Mouse (Mus musculus): ENCODE results near the gene Drd3. TPM values are rescaled to one million over a fixed set of nuclear protein-coding genes. Genes with fewer than 3 reads are reported as not detected.

Gene Drd3
- not detected for polyA plus RNA-seq (2017; shearing (Covaris generic))

DNA sequence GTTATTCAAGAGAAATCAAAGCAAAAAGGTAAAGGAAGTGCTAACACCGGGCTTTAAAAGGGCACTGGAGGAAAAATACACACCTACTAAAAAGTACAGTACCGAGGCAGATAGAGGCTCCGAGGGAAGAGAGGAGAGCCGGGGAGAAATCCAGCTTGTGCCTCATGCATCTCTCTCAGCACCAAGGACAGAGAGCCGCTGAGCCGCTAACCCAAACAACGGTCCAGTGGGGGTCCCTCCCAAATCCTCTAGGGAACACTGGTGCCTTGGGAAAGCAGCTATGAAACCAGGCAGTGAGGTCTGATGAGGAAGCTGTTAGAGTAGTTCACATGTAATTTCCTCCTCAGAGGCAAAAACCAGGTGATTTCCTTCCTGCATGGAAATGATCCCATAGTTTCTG is at the start of gene Drd3:
TSS of gene Drd3 (plus strand) at position 276 of the 400 bp plus-strand sequence.

Other genes starting within 250 kb of the Drd3 start
- gene Tigit, start 89.9 kb upstream of the Drd3 start, polyA plus RNA-seq (2017; shearing (Covaris generic)), result 5.9 TPM
- gene Ccdc191, start 135.8 kb downstream of the Drd3 start, polyA plus RNA-seq (2017; shearing (Covaris generic)), result 7.6 TPM
- 21.5 TPM for gene Qtrt2, start 172.8 kb downstream of the Drd3 start, polyA plus RNA-seq (2017; shearing (Covaris generic))
- gene Zdhhc23, start 225.8 kb downstream of the Drd3 start, polyA plus RNA-seq (2017; shearing (Covaris generic)), result 9.8 TPM

All from naive thymus-derived CD4-positive, alpha-beta T cell, adult 5 months (primary cell).